In the genomic region with DNA sequence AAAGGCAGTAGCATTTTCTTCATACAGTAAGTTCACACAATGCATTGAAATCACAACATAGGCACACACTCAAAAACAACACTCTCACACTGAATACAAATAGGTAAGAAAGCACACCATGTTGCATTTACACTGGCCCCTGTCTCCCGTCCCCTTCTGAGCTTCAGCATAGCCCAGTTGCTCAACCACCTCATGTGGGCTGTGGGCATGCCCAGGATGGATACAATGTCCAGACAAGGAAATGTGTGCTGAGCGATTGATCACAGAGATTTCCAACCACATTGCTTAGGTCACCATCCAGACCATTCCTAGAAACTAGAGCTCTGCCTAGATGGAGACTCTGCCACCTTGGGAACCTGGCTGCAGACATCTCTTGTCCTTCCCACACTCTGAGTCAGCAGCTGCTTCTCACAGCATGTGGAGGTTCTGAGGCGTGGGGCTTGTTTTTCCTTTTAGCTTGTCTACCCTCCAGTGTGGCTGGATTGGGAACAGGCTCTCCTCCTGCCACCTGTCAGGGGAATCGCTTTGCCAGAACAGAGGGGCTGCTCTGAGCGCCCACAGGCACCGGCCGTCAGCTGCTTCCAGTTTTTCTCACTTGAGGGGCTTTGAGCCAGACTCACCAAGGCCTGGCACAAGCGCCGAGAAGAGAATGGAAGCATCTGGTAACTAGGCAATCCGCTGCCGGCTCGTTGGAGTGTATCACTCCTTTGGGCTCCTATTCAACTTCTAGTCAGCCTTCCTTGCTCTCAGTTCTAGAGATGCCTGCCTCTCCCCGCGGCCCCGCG, we compare ENCODE assay signal across 8 mouse cellular contexts.
DNase-seq lines count a peak whose midpoint lies in the region; ATAC-seq and TF ChIP-seq lines count a peak whose summit lies in the region.

No protein-coding gene starts in this region.

- H3K4me2 ChIP-seq in lung, embryonic 16.5 days (ENCODE audit: low read depth, low read length), result no peak overlapping the region

- H3K36me3 ChIP-seq in lung, embryonic 16.5 days (ENCODE audit: control insufficient read depth, insufficient read depth, low read length), result no peaks in the 10 kb centered on the region

- no peak overlapping the region for H3K9ac ChIP-seq in lung, embryonic 16.5 days (ENCODE audit: low read length)

- no peaks in the 10 kb centered on the region for H3K4me1 ChIP-seq in lung, embryonic 16.5 days (replicated peaks; ENCODE audit: control insufficient read depth, insufficient read depth, low read length)

- H3K27ac ChIP-seq in layer of hippocampus, adult 2 months, result peak overlapping the region; percentile 83
- no peak overlapping the region for H3K27ac ChIP-seq in lung, embryonic 16.5 days (ENCODE audit: low read length)

- no peaks in the 10 kb centered on the region for H3K27me3 ChIP-seq in lung, embryonic 16.5 days (ENCODE audit: control insufficient read depth, insufficient read depth, low read depth, low read length)

- no peaks in the 10 kb centered on the region for H3K9me3 ChIP-seq in lung, embryonic 16.5 days (ENCODE audit: control insufficient read depth, low read length)

- no peak for TF ChIP-seq CTCF in layer of hippocampus, adult 2 months (conservative IDR thresholded peaks at IDR 0.05)

- no peak overlapping the region for H3K4me3 ChIP-seq in layer of hippocampus, adult 2 months
- no peak overlapping the region for H3K4me3 ChIP-seq in lung, embryonic 16.5 days (ENCODE audit: low read length)

- ATAC-seq in lung, embryonic 16.5 days (ENCODE audit: low read depth), result peak; percentile 66
- ATAC-seq in erythroid progenitor cell, adult 5-6 weeks (replicated peaks; ENCODE audit: low FRiP score, poor library complexity, severe bottlenecking), result no peak

- DNase-seq in ovary, postnatal 36 days (ENCODE audit: low spot score), result peak; percentile 7
- DNase-seq in ovary, postnatal 10 days (ENCODE audit: low spot score), result no peak
- DNase-seq in frontal cortex, postnatal 36 days (ENCODE audit: low spot score in 2 of 2), result peak; percentile 77 to 84
- DNase-seq in layer of hippocampus, adult 2 months (ENCODE audit: low spot score in 2 of 2), result peak; percentile 84 to 90
- DNase-seq in thymus, postnatal 36 days, result no peak
- DNase-seq in spleen, adult 18-20 months, result no peak

- 49% methylated on average over 16 of the region's 16 CpGs for WGBS in lung, embryonic 16.5 days

Comparison
In these comparisons a context has a peak if more than half of its experiments do, and no peak if none do; other contexts are left out.
1. DNase-seq: peak in ovary, postnatal 36 days (single experiment), frontal cortex, postnatal 36 days (2 of 2) and layer of hippocampus, adult 2 months (2 of 2); none in ovary, postnatal 10 days (single experiment), thymus, postnatal 36 days (0 of 2) and spleen, adult 18-20 months (0 of 2).